Mouse (Mus musculus) E14TG2a.4 (cell line): ENCODE measurements around the gene Abca17.

ENCODE experiments used
- CTCF ChIP-seq: conservative IDR thresholded peaks from 2 replicates; pipeline ENCODE4 v1.5.1; 2014; ENCODE audit warnings: low read length
- NANOG ChIP-seq: IDR thresholded peaks from 2 replicates; pipeline ENCODE4 v1.6.1; 2014; ENCODE audit warnings: borderline replicate concordance, low read length, mixed read lengths

GRCm38 (mm10) chr17:24365863-24366262 is 15.0 kb upstream of the Abca17 start:
- TF ChIP-seq NANOG, result no peak
- TF ChIP-seq CTCF, result no peak
